ENCODE assay signal across 26 mouse cellular contexts in genomic region chr9:75579321-75579720, GRCm38 (mm10). TPM values are rescaled to one million over a fixed set of nuclear protein-coding genes. Genes with fewer than 3 reads are reported as not detected.
"Had no signal": no experiment of that assay in that cellular context is flagged by ENCODE, and none has a peak within 500 bp of the region (broad histone marks: within the 10 kb centered on the region; RNA-seq: fewer than 3 reads in every experiment).

No protein-coding gene starts in this region.

- ATAC-seq: forebrain, embryonic 15.5 days; forebrain, postnatal 0 days; hindbrain, postnatal 0 days; intestine, embryonic 16.5 days; liver, embryonic 12.5 days had no signal

- H3K9ac ChIP-seq: forebrain, embryonic 15.5 days; forebrain, postnatal 0 days; heart, embryonic 13.5 days; heart, embryonic 15.5 days; hindbrain, embryonic 13.5 days; hindbrain, embryonic 15.5 days; kidney, embryonic 15.5 days; limb, embryonic 13.5 days; limb, embryonic 15.5 days; liver, embryonic 12.5 days; liver, embryonic 14.5 days had no signal

- H3K9me3 ChIP-seq: forebrain, embryonic 15.5 days; heart, embryonic 13.5 days; heart, embryonic 15.5 days; hindbrain, embryonic 13.5 days; hindbrain, embryonic 15.5 days; kidney, embryonic 15.5 days; limb, embryonic 15.5 days; liver, embryonic 12.5 days had no signal

- H3K27me3 ChIP-seq: forebrain, embryonic 15.5 days; heart, embryonic 13.5 days; heart, embryonic 15.5 days; hindbrain, embryonic 13.5 days; hindbrain, embryonic 15.5 days; kidney, embryonic 15.5 days; limb, embryonic 13.5 days; limb, embryonic 15.5 days; liver, embryonic 12.5 days had no signal

- H3K4me1 ChIP-seq: forebrain, embryonic 15.5 days; hindbrain, embryonic 13.5 days; hindbrain, embryonic 15.5 days; limb, embryonic 13.5 days; limb, embryonic 15.5 days; liver, embryonic 12.5 days had no signal

- H3K27ac ChIP-seq: forebrain, embryonic 15.5 days; heart, embryonic 13.5 days; heart, embryonic 15.5 days; hindbrain, embryonic 13.5 days; hindbrain, embryonic 15.5 days; hindbrain, postnatal 0 days; kidney, embryonic 15.5 days; kidney, postnatal 0 days; limb, embryonic 13.5 days; limb, embryonic 15.5 days; liver, embryonic 12.5 days; liver, embryonic 14.5 days had no signal

- DNase-seq: forebrain, postnatal 0 days; gastrocnemius, postnatal 14 days; kidney, adult 11 months; kidney, adult 2 months; kidney, adult 9 months; kidney, postnatal 14 days; kidney, postnatal 36 days; layer of hippocampus, adult 9-11 months; layer of hippocampus, postnatal 36 days; left cerebral cortex, postnatal 4 days had no signal

- H3K4me3 ChIP-seq: forebrain, embryonic 15.5 days; heart, embryonic 13.5 days; heart, embryonic 15.5 days; hindbrain, embryonic 13.5 days; hindbrain, embryonic 15.5 days; kidney, embryonic 15.5 days; limb, embryonic 13.5 days; limb, embryonic 15.5 days; liver, embryonic 12.5 days had no signal

- H3K4me2 ChIP-seq: forebrain, embryonic 15.5 days; heart, embryonic 13.5 days; heart, embryonic 15.5 days; hindbrain, embryonic 13.5 days; hindbrain, embryonic 15.5 days; kidney, embryonic 15.5 days; limb, embryonic 13.5 days; limb, embryonic 15.5 days; liver, embryonic 12.5 days had no signal

- H3K36me3 ChIP-seq: heart, embryonic 13.5 days; heart, embryonic 15.5 days; liver, embryonic 12.5 days had no signal

RNA-seq across cellular contexts. Expression of gene Tmod2, which starts 31.8 kb away (rescaled TPM):
- total RNA-seq: granulocyte monocyte progenitor cell, adult 5-6 weeks; hematopoietic stem cell, adult 5-6 weeks had no signal
- polyA plus RNA-seq: liver, adult 2 months had no signal
